Mouse (Mus musculus): ENCODE results near the gene Ifi44. TPM values are rescaled to one million over a fixed set of nuclear protein-coding genes. Genes with fewer than 3 reads are reported as not detected.

Gene Ifi44
- total RNA-seq (2021), result not detected

- no peak for DNase-seq
- intact Hi-C loops (cut with DNase I), result no loop called here
Measured at GRCm38 (mm10) chr3:151749737-151750136, at the start of gene Ifi44. Gene Ifi44 (minus strand): TSS chr3:151749960.

DNA sequence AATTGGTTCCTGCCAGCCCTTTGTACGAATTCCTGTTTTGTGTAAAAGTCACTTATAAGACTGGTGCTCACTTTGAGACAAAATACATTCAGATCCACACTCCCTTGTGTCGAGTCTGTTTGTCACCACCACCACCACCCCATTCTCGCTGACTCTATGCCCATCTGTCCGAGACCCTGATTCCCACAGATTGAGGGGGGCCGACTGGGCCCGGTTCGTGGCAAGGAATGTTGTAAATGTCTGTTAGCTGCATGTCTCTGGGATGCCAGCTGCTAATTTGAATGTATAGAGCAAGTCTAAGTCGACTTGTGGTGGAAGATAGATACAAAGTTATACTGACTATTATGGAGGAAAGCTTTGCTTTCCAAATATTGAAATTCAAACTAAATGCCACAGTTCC is 38.9 kb upstream of the Ifi44 start:
- intact Hi-C loops (cut with DNase I), result no loop called here
- DNase-seq, result no peak

- intact Hi-C loops (cut with DNase I), result loop anchor here (5.0 kb wide), 1 partner anchor 312 kb away; no protein-coding TSS in a partner anchor
- peak; percentile 17 for DNase-seq
Measured at GRCm38 (mm10) chr3:151775089-151775488, 25.3 kb upstream of the Ifi44 start.

DNA sequence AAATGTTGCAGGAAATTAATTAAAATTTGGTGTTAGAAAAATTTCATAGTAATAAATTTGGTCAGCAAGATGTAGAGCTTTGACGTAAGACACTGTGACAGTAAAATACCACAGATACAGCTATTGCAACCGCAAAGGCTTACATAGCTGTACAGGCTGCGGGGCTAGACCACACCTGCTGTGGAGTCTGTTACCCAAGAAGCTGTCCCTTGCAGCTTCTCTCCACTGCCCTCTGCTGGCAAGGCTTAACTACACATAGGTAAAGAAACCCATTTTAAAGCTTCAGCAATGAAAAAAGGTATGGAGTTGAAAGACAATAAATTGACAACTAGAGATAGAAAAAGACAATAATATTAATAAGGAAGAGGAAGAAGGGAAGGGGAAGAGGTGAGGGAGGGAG is 21.3 kb upstream of the Ifi44 start:
- peak; percentile 57 for DNase-seq
- intact Hi-C loops (cut with DNase I), result no loop called here

- intact Hi-C loops (cut with DNase I), result no loop called here
- DNase-seq, result no peak
Measured at GRCm38 (mm10) chr3:151748514-151748913, 1.2 kb downstream of the Ifi44 start.

GRCm38 (mm10) chr3:151746058-151746457 is 3.7 kb downstream of the Ifi44 start:
- DNase-seq, result no peak
- intact Hi-C loops (cut with DNase I), result no loop called here

- intact Hi-C loops (cut with DNase I), result no loop called here
- no peak for DNase-seq
Measured at GRCm38 (mm10) chr3:151742223-151742622, 7.5 kb downstream of the Ifi44 start.

- intact Hi-C loops (cut with DNase I), result loop anchor here (5.0 kb wide), 1 partner anchor 376 kb away; no protein-coding TSS in a partner anchor
- no peak for DNase-seq
Measured at GRCm38 (mm10) chr3:151716246-151716645, 33.5 kb downstream of the Ifi44 start.

- intact Hi-C loops (cut with DNase I), result no loop called here
- DNase-seq, result no peak
Measured at GRCm38 (mm10) chr3:151707335-151707734, 42.4 kb downstream of the Ifi44 start.

Other genes with a start within 250 kb of the Ifi44 start
- not detected for gene Ifi44l, start 12.9 kb upstream of the Ifi44 start, total RNA-seq (2021)
- gene Ptgfr, start 87.7 kb upstream of the Ifi44 start, total RNA-seq (2021), result 1 to 10 TPM; 1.3 to 1.8 TPM

All from left cerebral cortex, postnatal 4 days (tissue).